Mouse (Mus musculus): ENCODE results near the gene Cd83. TPM values are rescaled to one million over a fixed set of nuclear protein-coding genes. Genes with fewer than 3 reads are reported as not detected.

Gene Cd83
- total RNA-seq (2023), result 48.6 TPM

DNA sequence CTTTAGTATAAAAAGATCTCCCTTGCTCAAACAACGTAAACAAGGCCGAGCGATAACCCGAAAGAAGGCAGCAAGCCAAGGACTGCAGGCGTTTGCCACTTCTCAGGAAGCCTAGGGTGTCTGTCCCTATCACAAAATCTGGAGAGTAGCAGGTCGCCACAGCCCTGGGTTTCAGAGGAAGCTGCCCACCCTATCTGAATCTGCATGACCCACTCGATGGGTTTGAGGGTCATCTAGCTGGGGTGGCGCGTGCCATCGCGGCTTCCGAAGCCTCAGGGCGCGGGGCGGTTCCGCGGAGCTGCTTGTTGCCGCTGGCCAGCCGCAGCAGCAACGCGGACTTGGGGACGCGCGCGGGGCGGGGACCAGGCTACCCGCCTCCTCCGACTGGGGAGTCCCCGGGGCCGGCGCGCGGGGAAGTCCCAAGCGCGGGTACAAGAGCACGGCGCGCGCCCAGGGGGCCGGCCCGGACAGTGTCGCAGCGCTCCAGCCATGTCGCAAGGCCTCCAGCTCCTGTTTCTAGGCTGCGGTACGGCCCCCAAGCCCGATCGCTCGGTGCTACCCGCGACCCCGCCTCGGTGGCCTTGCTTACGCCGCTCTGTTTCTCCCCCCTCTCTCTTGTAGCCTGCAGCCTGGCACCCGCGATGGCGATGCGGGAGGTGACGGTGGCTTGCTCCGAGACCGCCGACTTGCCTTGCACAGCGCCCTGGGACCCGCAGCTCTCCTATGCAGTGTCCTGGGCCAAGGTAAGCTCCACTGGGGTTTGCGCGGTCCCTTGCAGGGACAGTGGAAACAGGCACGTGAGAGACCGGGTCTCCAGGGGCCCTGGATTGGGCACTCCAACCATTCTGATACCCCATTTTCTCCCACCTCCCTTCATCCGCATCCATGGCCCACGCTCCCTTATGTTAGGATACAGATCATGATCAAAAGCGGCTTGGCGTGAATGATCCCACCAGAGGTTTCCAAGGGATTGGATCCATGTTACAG, at the start of gene Cd83:
Gene Cd83, plus strand, starts transcription at position 51 of the 987 bp plus-strand sequence.

Other genes starting within 250 kb of the Cd83 start
- 24.8 TPM for gene Mcur1, start 224.6 kb upstream of the Cd83 start, total RNA-seq (2023)
- not detected for gene Rnf182, start 169.1 kb upstream of the Cd83 start, total RNA-seq (2023)